Mouse (Mus musculus): ENCODE measurements around the gene Rab3gap1.

Rab3gap1 gene

DNA sequence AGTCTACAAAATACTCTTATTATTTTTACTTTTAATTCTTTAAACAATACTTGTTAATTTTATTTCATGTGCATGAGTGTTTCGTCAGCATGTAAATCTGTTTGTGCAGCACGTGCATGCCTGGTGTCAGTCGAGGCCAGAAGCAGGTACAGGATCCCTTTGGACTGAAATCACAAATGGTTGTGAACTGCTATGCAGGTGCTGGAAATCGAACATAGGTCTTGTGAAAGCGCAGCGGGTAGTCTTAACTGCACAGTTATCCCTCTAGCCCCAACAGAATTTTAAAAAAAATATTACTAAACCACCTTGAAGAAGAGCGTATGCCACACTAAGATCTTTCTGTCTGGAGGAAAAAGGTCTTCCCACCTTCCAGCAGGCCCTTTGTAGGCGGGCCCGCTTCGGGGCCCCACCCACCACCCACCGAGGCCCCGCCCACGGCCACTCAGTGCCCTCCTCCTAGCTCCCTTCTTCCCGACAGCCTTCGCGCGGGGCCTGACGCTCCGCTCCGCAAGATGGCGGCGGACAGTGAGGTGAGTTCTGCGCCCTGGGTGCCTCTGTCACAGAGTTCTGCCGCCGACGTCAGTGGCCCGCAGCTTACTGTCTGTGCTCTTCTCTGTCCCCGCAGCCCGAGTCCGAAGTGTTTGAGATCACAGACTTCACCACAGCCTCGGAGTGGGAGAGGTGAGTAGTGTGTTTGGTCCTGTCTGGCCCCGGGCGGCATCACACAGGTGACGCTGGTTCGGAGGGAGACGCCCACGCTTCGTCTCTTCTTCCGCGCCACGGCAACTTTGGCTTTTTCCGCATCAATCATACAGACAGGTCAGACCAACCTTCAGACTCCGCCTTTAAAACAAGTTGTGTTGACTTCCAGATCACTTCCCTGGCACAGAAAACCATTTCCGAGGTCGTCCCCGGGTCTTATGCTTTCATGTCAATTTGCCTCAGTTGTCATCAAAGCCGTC is at the start of gene Rab3gap1:
TSS of gene Rab3gap1 (plus strand) at position 474 of the 962 bp plus-strand sequence.
- DNase-seq (ENCODE audit: low read depth, low spot score), result peak; percentile 78

DNA sequence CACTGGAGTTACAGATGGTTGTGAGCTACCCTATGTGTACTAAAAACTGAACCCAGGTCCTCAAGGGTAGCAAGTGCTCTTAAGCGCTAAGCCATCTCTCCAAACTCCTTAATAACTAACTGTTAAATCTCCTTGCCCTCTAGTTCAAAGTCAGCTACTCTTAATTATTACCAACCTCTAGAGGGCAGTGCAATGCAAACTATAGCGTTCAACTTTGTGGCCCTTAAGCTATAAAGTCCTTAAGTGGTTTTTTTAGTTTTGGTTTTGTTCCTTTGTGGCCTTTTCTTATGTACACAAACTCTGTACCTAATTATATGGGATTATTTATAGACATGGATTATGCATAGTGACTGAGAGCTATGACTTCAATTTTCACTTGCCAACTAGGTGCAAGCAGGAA is 41.2 kb upstream of the Rab3gap1 start:
- peak; percentile 38 for DNase-seq (ENCODE audit: low read depth, low spot score)

- no peak for DNase-seq (ENCODE audit: low read depth, low spot score)
These were observed 38.2 kb upstream of the Rab3gap1 start for GRCm38 (mm10) chr1:127830215-127830921.

- DNase-seq (ENCODE audit: low read depth, low spot score), result no peak
These were observed 34.9 kb upstream of the Rab3gap1 start for GRCm38 (mm10) chr1:127833714-127834113.

GRCm38 (mm10) chr1:127834202-127834601 is 34.4 kb upstream of the Rab3gap1 start:
- no peak for DNase-seq (ENCODE audit: low read depth, low spot score)

DNA sequence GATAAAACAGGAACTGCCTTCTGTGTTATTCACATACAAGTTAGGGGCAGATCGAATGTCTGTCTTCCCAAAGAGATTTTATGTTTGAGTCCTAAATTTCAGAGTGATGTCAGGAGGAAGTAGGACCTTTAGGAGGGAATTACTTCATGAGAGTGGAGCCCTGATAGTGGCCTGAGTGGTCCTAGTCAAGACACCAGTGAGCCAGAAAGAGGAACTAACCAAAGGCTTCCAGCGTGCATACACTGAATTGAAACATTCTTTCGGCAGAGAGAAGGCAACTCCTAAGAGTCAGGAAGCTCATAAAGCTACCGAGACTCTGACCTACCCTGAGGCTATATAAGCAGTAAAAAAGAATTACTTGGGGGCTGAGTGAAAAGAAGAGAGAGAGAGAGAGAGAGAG is 32.0 kb upstream of the Rab3gap1 start:
- DNase-seq (ENCODE audit: low read depth, low spot score), result no peak

DNA sequence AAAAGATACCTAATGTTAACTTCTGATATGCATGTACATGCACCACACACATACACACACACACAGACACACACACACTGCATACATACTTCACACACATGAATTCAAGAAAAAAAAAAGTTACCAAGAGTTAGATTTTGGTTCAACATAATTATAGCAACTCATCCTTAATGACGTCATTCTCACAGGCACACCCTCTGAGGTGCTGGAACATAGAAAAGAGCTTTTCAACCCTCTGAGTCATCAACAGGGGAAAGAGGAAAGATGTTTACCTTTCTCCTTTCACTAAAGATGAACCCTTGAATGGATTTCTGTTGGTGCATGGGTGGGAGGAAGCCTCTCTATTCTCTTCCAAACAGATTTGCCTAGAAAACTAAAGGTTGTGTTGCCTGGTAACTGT is 30.0 kb upstream of the Rab3gap1 start:
- DNase-seq (ENCODE audit: low read depth, low spot score), result no peak

GRCm38 (mm10) chr1:127845472-127845871 is 23.1 kb upstream of the Rab3gap1 start:
- DNase-seq (ENCODE audit: low read depth, low spot score), result no peak

GRCm38 (mm10) chr1:127850075-127850610 is 18.4 kb upstream of the Rab3gap1 start:
- no peak for DNase-seq (ENCODE audit: low read depth, low spot score)

DNA sequence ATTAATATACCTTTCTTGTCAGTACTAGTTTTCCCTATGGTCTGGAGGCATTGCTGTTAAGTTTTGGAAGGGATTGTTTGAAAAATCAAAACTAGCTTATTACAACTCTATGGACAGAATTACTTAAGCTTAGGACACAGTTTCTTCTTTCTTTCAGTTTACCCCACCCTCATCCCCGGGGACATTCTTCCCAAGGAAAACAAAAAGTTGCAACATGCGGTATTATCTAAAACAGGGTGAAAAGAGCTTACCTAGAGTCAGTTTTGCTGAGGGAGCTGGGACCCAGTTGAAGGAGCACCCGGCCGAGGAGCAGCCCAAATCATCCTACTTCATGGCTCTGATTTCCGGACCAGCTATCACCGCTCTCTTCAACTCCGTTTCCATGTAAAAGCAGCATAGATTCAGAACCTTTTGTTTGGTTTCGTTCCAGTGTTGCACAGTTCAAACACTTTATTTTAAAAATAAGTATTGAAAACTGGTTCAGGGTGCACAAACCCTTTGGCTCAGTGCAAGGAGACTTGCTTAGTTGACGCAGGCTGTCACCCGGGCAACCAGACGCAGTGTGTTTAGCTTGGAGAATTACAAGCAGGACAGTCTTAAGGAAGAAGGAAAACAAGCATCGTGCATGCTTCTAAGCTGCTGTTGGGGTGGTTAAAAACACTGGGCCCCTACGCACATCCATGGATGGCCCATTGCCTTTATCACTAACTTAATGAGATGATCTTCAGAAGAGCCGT is 13.9 kb upstream of the Rab3gap1 start, which contains the start of gene Map3k19:
TSS of gene Map3k19 (minus strand) at position 546 of the 737 bp plus-strand sequence.
- DNase-seq (ENCODE audit: low read depth, low spot score), result no peak

- DNase-seq (ENCODE audit: low read depth, low spot score), result no peak
These were observed 9.5 kb upstream of the Rab3gap1 start for GRCm38 (mm10) chr1:127858945-127859648.

GRCm38 (mm10) chr1:127859799-127860400 is 8.7 kb upstream of the Rab3gap1 start:
- no peak for DNase-seq (ENCODE audit: low read depth, low spot score)

DNA sequence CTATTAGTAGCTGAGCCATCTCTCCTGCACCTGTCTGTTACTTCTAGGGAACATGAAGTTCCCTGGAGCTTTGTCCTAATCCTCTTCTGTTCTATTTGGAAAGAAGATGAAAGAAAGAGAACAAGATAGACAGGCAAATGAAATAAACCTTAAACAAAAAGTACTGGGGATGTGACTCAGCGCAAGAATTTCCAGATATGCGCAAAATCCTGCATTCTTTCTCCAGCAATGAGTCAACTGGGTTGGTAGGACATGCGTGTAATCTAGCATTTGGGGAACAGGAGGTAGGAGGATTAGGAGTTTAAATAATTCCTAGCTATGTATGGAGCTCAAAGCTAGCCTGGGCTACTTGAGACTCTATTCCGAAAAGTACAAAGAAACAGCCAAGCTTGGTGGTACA is 8.1 kb upstream of the Rab3gap1 start:
- no peak for DNase-seq (ENCODE audit: low read depth, low spot score)

DNA sequence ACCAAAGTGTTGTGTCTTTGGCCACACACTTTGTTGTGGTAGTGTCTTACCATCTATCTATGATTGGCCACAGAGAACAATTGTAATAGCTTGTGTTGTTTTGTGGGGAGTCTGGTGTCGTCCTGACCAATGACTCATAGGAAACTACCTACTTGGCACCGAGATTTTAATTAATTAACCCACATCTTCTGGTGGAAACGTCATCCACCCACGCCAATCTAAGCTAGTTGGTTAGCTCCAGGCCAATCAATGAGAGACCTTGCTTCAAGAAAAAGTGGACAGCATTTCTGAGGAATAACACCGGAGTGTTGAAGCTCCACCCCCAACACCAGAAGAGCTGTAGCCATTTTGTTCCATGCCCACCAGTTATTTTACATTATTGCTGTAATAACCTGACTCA is 6.7 kb upstream of the Rab3gap1 start:
- DNase-seq (ENCODE audit: low read depth, low spot score), result no peak

GRCm38 (mm10) chr1:127863806-127864205 is 4.8 kb upstream of the Rab3gap1 start:
- DNase-seq (ENCODE audit: low read depth, low spot score), result no peak

DNA sequence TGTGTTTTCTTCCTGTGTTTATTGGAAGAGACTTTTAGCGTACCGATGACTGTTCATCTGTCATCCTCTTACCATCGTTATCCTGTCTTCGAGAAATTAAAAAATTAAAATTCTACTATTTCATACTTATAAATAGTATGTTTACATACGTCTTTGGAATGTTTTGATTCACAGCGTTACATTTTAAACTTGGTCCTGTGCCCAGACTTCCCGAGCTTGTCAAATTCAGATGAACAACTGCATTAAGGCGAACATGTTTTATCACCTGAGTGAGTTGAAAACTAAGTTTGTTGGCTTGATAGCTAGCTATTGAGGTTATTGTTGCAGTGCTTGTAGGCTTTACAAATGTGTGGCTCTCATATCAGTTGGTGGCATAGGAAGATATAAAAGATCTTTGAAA is 703 bp downstream of the Rab3gap1 start:
- DNase-seq (ENCODE audit: low read depth, low spot score), result no peak

DNA sequence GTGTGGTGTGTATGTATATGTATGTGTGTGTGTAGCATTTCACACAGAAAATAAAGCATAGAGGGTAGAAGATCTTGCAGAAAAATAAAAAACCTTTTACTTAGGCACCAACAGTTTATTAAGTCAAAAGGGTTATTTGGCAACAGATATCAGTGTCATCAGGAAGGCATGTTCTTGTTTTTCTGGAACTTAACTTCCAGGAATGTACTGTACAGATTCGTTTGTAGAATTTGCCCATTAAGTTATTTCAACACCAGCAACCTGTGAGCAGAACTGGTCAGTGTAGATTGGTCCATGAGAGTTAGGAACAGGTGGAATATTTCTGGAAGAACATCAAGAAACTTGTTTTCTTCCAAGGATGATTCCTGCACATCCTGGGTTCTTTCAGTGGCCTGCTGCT is 30.8 kb downstream of the Rab3gap1 start:
- no peak for DNase-seq (ENCODE audit: low read depth, low spot score)

DNA sequence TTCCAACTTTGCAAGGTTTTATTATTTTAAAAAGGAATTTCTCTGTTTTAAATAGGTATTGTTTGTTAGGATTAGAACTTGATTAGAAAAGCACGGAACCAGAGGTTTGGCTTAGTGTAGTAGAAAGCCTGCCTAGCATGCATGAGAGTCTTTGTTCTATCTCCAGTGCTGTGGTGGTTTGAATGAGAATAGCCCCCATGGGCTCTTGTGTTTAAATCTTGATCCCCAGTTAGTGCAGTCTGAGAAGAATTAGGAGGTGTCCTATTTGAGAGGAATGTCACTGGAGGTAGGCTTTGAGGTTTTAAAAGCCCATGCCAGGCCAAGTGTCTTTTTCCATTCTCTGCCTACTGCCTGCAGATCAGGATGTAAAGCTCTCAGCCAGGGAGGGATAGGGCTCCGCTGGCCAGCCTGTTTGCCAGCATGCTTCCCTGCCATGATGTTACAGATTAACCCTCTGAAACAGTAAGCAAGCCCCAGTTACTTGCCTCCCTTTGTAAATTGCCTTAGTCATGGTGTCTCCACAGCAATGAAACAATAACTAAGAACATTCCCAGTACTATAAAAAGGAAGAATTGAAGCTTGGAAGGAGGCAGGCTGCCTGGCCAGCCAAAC is 36.3 kb downstream of the Rab3gap1 start:
- no peak for DNase-seq (ENCODE audit: low read depth, low spot score)

DNA sequence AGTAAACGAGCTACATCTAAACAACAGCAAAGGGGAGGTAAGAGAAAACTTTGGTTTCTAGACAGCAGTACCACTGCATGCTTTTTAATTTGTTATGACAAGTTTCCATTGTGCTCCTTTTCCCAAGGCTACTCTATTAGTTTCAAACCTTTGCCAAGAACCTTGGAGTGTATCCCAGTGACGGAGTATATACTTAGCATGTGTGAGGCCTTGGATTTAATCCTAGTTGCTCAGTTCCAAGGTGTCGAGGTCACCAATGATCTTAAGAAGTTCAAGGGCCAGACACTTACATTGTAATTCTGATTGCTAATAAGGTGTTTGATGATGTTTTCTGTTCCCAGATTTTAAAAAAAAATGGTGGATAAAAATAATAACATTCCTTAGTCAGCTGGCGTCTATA is 44.5 kb downstream of the Rab3gap1 start:
- no peak for DNase-seq (ENCODE audit: low read depth, low spot score)

- DNase-seq (ENCODE audit: low read depth, low spot score), result no peak
These were observed 46.7 kb downstream of the Rab3gap1 start for GRCm38 (mm10) chr1:127915316-127915715.
